Mouse (Mus musculus): ENCODE results near the gene Ppfibp2. TPM values are rescaled to one million over a fixed set of nuclear protein-coding genes. Genes with fewer than 3 reads are reported as not detected.

Ppfibp2 gene
- polyA plus RNA-seq, 1 experiment from 2014 or later = 4.6 TPM

DNA sequence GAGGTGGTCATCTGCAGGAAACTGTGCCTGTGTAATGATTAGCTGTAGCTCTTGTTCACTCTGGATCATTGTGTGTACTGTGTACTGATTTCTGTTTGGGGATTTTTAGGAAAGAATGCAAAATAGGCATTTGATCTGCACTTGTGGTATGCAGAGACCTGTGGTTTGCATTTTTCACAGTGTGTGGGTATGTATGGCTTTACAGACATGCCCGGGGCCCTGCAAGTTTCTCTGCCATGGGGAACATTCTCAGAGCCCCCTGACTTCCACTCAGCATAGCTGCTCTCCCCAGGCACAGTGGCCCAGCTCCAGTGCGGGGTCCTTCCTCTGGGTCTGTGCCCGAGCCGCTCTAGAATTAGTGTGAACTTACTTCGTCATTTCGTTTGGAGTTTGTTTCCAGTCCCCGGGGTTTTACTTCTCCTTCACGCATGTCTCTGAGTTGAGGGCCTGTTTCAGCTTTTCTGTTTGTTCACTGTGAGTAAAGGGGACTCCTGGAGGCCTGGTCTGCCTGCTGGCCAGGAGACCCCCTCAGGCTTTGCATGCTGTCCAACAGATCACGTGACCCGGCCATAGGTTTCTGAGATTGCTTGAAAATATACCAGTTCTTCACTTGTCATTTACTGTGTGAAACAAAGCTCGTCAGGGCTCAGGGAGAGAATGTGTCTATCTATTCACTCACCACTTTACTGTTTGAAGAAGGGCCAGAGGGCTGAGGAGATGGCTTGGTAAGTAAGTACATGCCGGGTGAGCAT lies 54.1 kb downstream of the Ppfibp2 start:
- 74% methylated on average over 12 of the region's 12 CpGs for WGBS (ENCODE audit: insufficient replicate concordance)
- ATAC-seq (ENCODE audit: low read depth) = no peak
- no peaks in the 10 kb centered on the region for H3K4me1 ChIP-seq (ENCODE audit: control insufficient read depth, low read depth, low read length)

DNA sequence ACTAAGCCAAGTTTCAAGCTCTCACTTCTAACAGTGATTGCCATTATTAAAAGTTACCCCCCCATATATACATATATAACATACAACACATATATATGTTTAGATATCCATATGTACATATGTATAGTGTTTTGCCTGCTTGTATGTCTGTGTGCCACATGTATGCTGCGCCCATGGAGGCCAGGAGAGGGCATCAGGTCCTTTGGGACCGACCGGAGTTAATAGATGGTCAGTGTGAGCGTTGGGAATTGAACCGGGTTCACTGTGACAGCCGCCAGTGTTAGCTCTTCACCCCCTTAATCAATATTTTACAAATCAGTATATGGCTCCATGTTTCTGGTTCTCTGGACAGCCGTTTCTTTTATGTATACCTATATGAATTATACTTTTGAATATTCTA lies 55.0 kb downstream of the Ppfibp2 start:
- H3K4me3 ChIP-seq (ENCODE audit: low read depth, low read length) = no peak overlapping the region
- H3K27me3 ChIP-seq (ENCODE audit: control insufficient read depth, insufficient read depth, low read depth, low read length) = no peaks in the 10 kb centered on the region
- no peak overlapping the region for H3K27ac ChIP-seq (ENCODE audit: low read length)
- WGBS (ENCODE audit: insufficient replicate concordance) = 68% methylated on average over 7 of the region's 7 CpGs
- H3K9me3 ChIP-seq (replicated peaks; ENCODE audit: control insufficient read depth, low read length) = no peaks in the 10 kb centered on the region
- no peak for ATAC-seq (ENCODE audit: low read depth)
- no peak overlapping the region for H3K4me2 ChIP-seq (ENCODE audit: low read depth, low read length)
- no peaks in the 10 kb centered on the region for H3K36me3 ChIP-seq (ENCODE audit: control insufficient read depth, insufficient read depth)
- H3K9ac ChIP-seq (ENCODE audit: low read depth, low read length) = no peak overlapping the region
- no peaks in the 10 kb centered on the region for H3K4me1 ChIP-seq (ENCODE audit: control insufficient read depth, low read depth, low read length)

More for the DNA sequence above, 54.1 kb downstream of the Ppfibp2 start:
- Histone ChIP-seq H3K27me3 (ENCODE audit: control insufficient read depth, insufficient read depth, low read depth, low read length) (no peaks in the 10 kb centered on the region), H3K9me3 (replicated peaks; ENCODE audit: control insufficient read depth, low read length) (no peaks in the 10 kb centered on the region), H3K4me2 (ENCODE audit: low read depth, low read length) (no peak overlapping the region), H3K36me3 (ENCODE audit: control insufficient read depth, insufficient read depth) (no peaks in the 10 kb centered on the region), H3K9ac (ENCODE audit: low read depth, low read length) (no peak overlapping the region), H3K27ac (ENCODE audit: low read length) (no peak overlapping the region), H3K4me3 (ENCODE audit: low read depth, low read length) (no peak overlapping the region)

DNA sequence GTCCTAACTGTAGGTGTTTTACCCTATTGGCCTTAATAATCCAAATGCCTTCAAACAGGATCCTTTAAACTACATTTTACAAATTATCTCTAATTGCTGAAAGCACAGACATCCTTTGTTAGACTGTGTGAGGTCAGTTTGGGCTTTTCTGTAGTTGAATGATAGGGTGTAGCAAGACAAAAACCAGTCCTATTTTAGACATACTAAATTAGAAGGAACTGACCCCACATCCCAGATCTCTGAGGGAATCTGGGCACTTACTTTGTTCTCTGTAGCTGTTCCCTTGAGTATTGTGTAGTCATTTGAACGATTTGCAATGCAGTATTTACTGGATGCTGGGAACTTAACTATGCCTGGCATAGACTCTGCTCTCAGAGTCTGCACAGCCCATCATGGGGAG lies 56.8 kb downstream of the Ppfibp2 start:
- no peaks in the 10 kb centered on the region for H3K27me3 ChIP-seq (ENCODE audit: control insufficient read depth, insufficient read depth, low read depth, low read length)
- no peak overlapping the region for H3K4me3 ChIP-seq (ENCODE audit: low read depth, low read length)
- WGBS (ENCODE audit: insufficient replicate concordance) = 14% methylated on average over 1 of the region's 1 CpGs
- no peak for ATAC-seq (ENCODE audit: low read depth)
- no peak overlapping the region for H3K27ac ChIP-seq (ENCODE audit: low read length)
- H3K9me3 ChIP-seq (replicated peaks; ENCODE audit: control insufficient read depth, low read length) = no peaks in the 10 kb centered on the region
- H3K4me2 ChIP-seq (ENCODE audit: low read depth, low read length) = no peak overlapping the region
- no peaks in the 10 kb centered on the region for H3K4me1 ChIP-seq (ENCODE audit: control insufficient read depth, low read depth, low read length)
- no peaks in the 10 kb centered on the region for H3K36me3 ChIP-seq (ENCODE audit: control insufficient read depth, insufficient read depth)
- no peak overlapping the region for H3K9ac ChIP-seq (ENCODE audit: low read depth, low read length)

DNA sequence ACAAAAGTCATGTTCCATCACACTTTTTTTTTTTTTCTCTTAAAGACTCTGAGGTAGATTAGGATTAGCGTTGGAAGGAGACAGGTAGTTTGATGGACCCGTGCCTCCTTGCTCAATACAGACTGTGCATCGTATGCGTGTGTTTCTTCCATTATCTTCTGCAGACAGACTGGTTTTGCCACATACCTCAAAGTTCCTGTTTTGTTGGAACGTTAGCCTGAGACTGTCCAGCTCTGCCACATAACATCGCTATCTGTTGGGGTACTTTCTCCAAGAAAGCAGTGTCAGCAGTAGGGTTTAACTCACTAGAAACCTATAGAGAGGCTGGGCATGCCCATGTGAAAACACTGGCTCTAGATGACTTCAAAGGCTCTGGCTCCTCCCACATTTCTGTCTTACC lies 61.4 kb downstream of the Ppfibp2 start:
- H3K4me1 ChIP-seq (ENCODE audit: control insufficient read depth, low read depth, low read length) = no peaks in the 10 kb centered on the region; the same call in 1 of the 2 replicates
- no peak overlapping the region for H3K4me3 ChIP-seq (ENCODE audit: low read depth, low read length)
- H3K36me3 ChIP-seq (ENCODE audit: control insufficient read depth, insufficient read depth) = no peaks in the 10 kb centered on the region
- H3K27ac ChIP-seq (ENCODE audit: low read length) = no peak overlapping the region
- no peak overlapping the region for H3K4me2 ChIP-seq (ENCODE audit: low read depth, low read length)
- H3K9ac ChIP-seq (ENCODE audit: low read depth, low read length) = no peak overlapping the region
- no peaks in the 10 kb centered on the region for H3K9me3 ChIP-seq (replicated peaks; ENCODE audit: control insufficient read depth, low read length)
- ATAC-seq (ENCODE audit: low read depth) = no peak
- no peaks in the 10 kb centered on the region for H3K27me3 ChIP-seq (ENCODE audit: control insufficient read depth, insufficient read depth, low read depth, low read length)
- WGBS (ENCODE audit: insufficient replicate concordance) = 16% methylated on average over 6 of the region's 6 CpGs

DNA sequence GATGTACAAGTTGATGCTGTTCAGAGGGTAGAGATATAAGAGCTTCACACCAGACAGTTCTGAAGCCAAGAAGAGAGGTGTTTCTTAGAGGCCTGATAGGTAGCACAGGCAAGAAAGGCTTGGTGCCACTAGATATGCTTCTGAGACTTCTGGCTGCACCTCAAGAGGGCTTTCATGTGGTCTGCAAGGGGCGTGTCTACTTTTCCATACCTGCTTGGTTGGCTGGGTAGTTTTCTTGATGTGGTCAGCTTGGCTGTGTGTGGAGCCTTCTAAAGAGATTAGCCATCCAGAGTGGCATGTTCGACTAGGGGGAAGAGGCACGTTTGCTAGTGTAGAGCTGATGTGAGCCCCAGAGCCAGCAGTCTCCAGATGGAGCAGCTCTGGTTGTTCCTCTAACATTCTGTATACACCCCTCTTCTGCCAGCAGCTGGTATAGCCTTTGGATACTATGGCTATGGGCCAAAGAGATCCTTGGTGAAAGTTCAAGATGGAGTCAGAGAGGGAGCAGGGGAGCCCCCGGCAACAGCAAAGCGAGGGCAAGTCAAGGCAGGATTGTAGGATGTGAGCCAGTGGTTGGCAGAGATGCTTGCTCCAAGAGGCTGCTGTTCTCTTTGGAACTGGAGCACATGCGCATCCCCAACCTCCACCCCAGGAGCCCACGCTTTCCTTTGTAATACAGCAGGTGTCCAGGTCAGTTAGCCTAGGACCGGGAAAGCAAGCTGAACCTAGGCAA lies 64.3 kb downstream of the Ppfibp2 start:
- no peak overlapping the region for H3K4me3 ChIP-seq (ENCODE audit: low read depth, low read length)
- peaks cover 4% of the 10 kb centered on the region for H3K4me1 ChIP-seq (ENCODE audit: control insufficient read depth, low read depth, low read length)
- H3K27ac ChIP-seq (ENCODE audit: low read length) = no peak overlapping the region
- no peaks in the 10 kb centered on the region for H3K27me3 ChIP-seq (ENCODE audit: control insufficient read depth, insufficient read depth, low read depth, low read length)
- no peak for ATAC-seq (ENCODE audit: low read depth)
- H3K36me3 ChIP-seq (ENCODE audit: control insufficient read depth, insufficient read depth) = no peaks in the 10 kb centered on the region
- no peak overlapping the region for H3K4me2 ChIP-seq (ENCODE audit: low read depth, low read length)
- WGBS (ENCODE audit: insufficient replicate concordance) = 63% methylated on average over 8 of the region's 8 CpGs
- no peaks in the 10 kb centered on the region for H3K9me3 ChIP-seq (replicated peaks; ENCODE audit: control insufficient read depth, low read length)
- no peak overlapping the region for H3K9ac ChIP-seq (ENCODE audit: low read depth, low read length)

DNA sequence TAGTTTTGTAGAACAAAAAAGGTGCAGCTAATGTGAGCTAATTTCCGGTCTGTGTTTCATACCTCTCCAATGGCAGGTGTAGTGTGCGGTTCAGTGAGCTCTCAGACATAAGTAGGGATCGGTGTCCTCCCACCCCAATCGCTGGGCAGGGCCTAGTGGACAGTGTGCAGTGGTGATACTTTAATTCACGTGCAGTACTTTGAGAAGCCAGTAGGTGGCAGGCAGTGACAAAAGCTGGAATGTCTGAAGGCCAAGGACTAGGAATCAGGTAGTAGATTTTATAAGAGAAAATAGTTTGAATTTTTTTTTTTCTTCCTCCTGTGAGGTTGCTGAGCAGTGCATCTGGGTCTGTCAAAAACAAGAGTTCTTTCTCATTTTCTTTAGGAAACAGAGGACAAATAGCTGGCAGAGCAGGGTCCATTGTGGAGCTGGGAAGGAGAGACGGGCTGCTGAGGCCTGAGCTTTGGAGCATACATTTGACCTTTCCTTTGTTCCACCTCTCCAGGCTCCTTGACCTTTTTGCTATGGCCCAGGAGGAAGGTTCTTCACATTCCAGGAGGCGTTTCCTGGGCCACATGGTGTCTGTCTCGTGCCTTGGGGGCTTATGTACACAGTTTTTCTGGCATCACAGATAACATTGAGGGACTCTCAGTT lies 66.3 kb downstream of the Ppfibp2 start:
- Histone ChIP-seq H3K27ac (ENCODE audit: low read length) (no peak overlapping the region), H3K9ac (ENCODE audit: low read depth, low read length) (no peak overlapping the region), H3K4me2 (ENCODE audit: low read depth, low read length) (no peak overlapping the region), H3K4me1 (ENCODE audit: control insufficient read depth, low read depth, low read length) (peaks cover 6% of the 10 kb centered on the region), H3K27me3 (ENCODE audit: control insufficient read depth, insufficient read depth, low read depth, low read length) (no peaks in the 10 kb centered on the region), H3K4me3 (ENCODE audit: low read depth, low read length) (no peak overlapping the region), H3K36me3 (ENCODE audit: control insufficient read depth, insufficient read depth) (no peaks in the 10 kb centered on the region), H3K9me3 (replicated peaks; ENCODE audit: control insufficient read depth, low read length) (no peaks in the 10 kb centered on the region)
- peak; percentile 47 for ATAC-seq (ENCODE audit: low read depth)
- WGBS (ENCODE audit: insufficient replicate concordance) = 26% methylated on average over 8 of the region's 8 CpGs

DNA sequence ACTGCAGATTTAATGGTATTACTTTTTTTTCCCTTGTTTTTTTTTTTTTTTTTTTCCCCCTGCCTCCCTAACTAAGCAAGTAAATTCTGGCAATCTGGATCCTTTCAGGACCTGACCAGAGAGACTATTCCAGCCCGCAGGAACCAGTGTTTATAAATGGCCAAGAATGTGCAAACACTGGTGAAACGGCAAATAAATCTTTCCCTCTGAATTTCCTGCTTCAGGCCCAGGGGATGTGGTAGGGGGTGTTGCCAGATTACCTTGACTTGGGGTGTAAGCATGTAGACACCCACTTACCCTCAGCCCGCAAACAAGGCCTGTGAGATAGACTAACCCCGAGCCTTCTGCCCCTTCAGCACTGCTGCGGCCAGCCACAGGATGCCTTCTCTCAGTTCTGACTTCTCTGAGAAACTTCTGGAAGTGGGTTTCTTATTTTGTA lies 66.9 kb downstream of the Ppfibp2 start:
- H3K4me2 ChIP-seq (ENCODE audit: low read depth, low read length) = no peak overlapping the region
- ATAC-seq (ENCODE audit: low read depth) = no peak
- H3K27ac ChIP-seq (ENCODE audit: low read length) = no peak overlapping the region
- H3K27me3 ChIP-seq (ENCODE audit: control insufficient read depth, insufficient read depth, low read depth, low read length) = no peaks in the 10 kb centered on the region
- H3K9ac ChIP-seq (ENCODE audit: low read depth, low read length) = no peak overlapping the region
- H3K36me3 ChIP-seq (ENCODE audit: control insufficient read depth, insufficient read depth) = no peaks in the 10 kb centered on the region
- H3K9me3 ChIP-seq (replicated peaks; ENCODE audit: control insufficient read depth, low read length) = no peaks in the 10 kb centered on the region
- peaks cover 11% of the 10 kb centered on the region for H3K4me1 ChIP-seq (ENCODE audit: control insufficient read depth, low read depth, low read length)
- 58% methylated on average over 5 of the region's 5 CpGs for WGBS (ENCODE audit: insufficient replicate concordance)
- H3K4me3 ChIP-seq (ENCODE audit: low read depth, low read length) = no peak overlapping the region

DNA sequence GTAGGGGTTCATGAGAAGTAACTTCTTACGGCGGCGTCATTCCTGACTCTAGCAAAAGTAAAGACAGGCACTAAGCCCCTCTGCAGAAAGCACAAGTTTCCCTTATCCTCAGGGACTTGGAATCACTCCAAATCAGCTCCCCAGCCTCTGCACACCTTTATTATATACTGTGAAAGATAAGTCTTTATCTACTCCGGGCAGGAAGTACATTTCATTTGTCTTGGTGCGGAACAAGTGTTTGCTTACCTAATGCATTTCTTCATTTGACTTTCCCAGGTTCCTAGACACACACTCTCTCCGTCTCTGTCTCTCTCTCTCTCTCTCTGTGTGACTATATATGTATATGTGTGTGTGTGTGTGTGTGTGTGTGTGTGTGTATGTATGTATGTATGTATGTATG lies 68.6 kb downstream of the Ppfibp2 start:
- ATAC-seq (ENCODE audit: low read depth) = no peak
- H3K27me3 ChIP-seq (ENCODE audit: control insufficient read depth, insufficient read depth, low read depth, low read length) = no peaks in the 10 kb centered on the region
- 64% methylated on average over 6 of the region's 6 CpGs for WGBS (ENCODE audit: insufficient replicate concordance)
- no peak overlapping the region for H3K27ac ChIP-seq (ENCODE audit: low read length)
- H3K9me3 ChIP-seq (replicated peaks; ENCODE audit: control insufficient read depth, low read length) = no peaks in the 10 kb centered on the region
- H3K4me2 ChIP-seq (ENCODE audit: low read depth, low read length) = no peak overlapping the region
- H3K36me3 ChIP-seq (ENCODE audit: control insufficient read depth, insufficient read depth) = no peaks in the 10 kb centered on the region
- H3K9ac ChIP-seq (ENCODE audit: low read depth, low read length) = no peak overlapping the region
- H3K4me1 ChIP-seq (ENCODE audit: control insufficient read depth, low read depth, low read length) = peaks cover 11% of the 10 kb centered on the region
- no peak overlapping the region for H3K4me3 ChIP-seq (ENCODE audit: low read depth, low read length)
